18 mouse cellular contexts compared by ENCODE assay signal in genomic region chr15:29437699-29438326, GRCm38 (mm10).
A peak's percentile ranks its signal among the peaks of the same experiment; 100 is the strongest.
DNase-seq lines count a peak whose midpoint lies in the region; ATAC-seq and TF ChIP-seq lines count a peak whose summit lies in the region.
"Had no signal": no experiment of that assay in that cellular context is flagged by ENCODE, and none has a peak within 500 bp of the region (broad histone marks: within the 10 kb centered on the region; RNA-seq: fewer than 3 reads in every experiment).

No protein-coding gene starts in this region.

- intact Hi-C loops in left cerebral cortex, postnatal 36 days (cut with DNase I) = no loop called here

- 0 out of 2 replicates have a peak overlapping the region, but pooled peaks have one; percentile 36 for H3K27ac ChIP-seq in forebrain, embryonic 12.5 days
- no peak overlapping the region for H3K27ac ChIP-seq in hindbrain, postnatal 0 days
- no peak overlapping the region for H3K27ac ChIP-seq in layer of hippocampus, adult 2 months
- H3K27ac ChIP-seq: embryonic facial prominence, embryonic 15.5 days; limb, embryonic 13.5 days; stomach, postnatal 0 days had no signal

- H3K36me3 ChIP-seq in forebrain, embryonic 12.5 days (replicated peaks) = no peaks in the 10 kb centered on the region
- no peaks in the 10 kb centered on the region for H3K36me3 ChIP-seq in hindbrain, postnatal 0 days (ENCODE audit: insufficient read depth, low read length)
- H3K36me3 ChIP-seq: embryonic facial prominence, embryonic 15.5 days; limb, embryonic 13.5 days had no signal

- TF ChIP-seq CTCF in hindbrain, postnatal 0 days (IDR thresholded peaks at IDR 0.05; ENCODE audit: low read depth) = no peak
- no peak for TF ChIP-seq CTCF in layer of hippocampus, adult 2 months (conservative IDR thresholded peaks at IDR 0.05)

- 43% methylated on average over 3 of the region's 3 CpGs for WGBS in forebrain, embryonic 12.5 days
- 44% methylated on average over 3 of the region's 3 CpGs for WGBS in hindbrain, postnatal 0 days

- H3K9me3 ChIP-seq in forebrain, embryonic 12.5 days = no peaks in the 10 kb centered on the region
- H3K9me3 ChIP-seq in hindbrain, postnatal 0 days (ENCODE audit: low read length) = no peaks in the 10 kb centered on the region
- H3K9me3 ChIP-seq: embryonic facial prominence, embryonic 15.5 days; limb, embryonic 13.5 days had no signal

- peak; percentile 25 for DNase-seq in heart, adult 11 months
- DNase-seq in heart, postnatal 4 days = no peak
- peak; percentile 5 for DNase-seq in 3T3-L1 (ENCODE audit: low read depth, low spot score)
- DNase-seq in hindbrain, postnatal 0 days (ENCODE audit: low spot score) = peak; percentile 21
- DNase-seq in left cerebral cortex, postnatal 36 days (ENCODE audit: low spot score in 2 of 2) = no peak
- DNase-seq in layer of hippocampus, adult 2 months (ENCODE audit: low spot score in 2 of 2) = no peak
- DNase-seq in B cell, adult 2 months = no peak
- DNase-seq: cerebellum, adult 8-10 months; heart, adult 18-20 months; heart, postnatal 14 days; kidney, adult 8-10 months; lung, adult 2 months; thymus, postnatal 36 days had no signal

- ATAC-seq in forebrain, embryonic 12.5 days (ENCODE audit: low FRiP score) = peak; percentile 68; the same call in 1 of the 2 replicates
- no peak for ATAC-seq in hindbrain, postnatal 0 days
- ATAC-seq: activated CD4-positive, CD25-positive, alpha-beta regulatory T cell, adult 4 months had no signal

- H3K4me2 ChIP-seq in forebrain, embryonic 12.5 days = no peak overlapping the region
- no peak overlapping the region for H3K4me2 ChIP-seq in hindbrain, postnatal 0 days (ENCODE audit: low read depth, low read length)
- H3K4me2 ChIP-seq: embryonic facial prominence, embryonic 15.5 days; limb, embryonic 13.5 days had no signal

- H3K27me3 ChIP-seq in forebrain, embryonic 12.5 days = no peaks in the 10 kb centered on the region
- no peaks in the 10 kb centered on the region for H3K27me3 ChIP-seq in hindbrain, postnatal 0 days (ENCODE audit: insufficient read depth, low read length)
- H3K27me3 ChIP-seq: embryonic facial prominence, embryonic 15.5 days; limb, embryonic 13.5 days had no signal

- no peak overlapping the region for H3K9ac ChIP-seq in forebrain, embryonic 12.5 days
- H3K9ac ChIP-seq in hindbrain, postnatal 0 days (replicated peaks; ENCODE audit: low read length) = no peak overlapping the region
- H3K9ac ChIP-seq: embryonic facial prominence, embryonic 15.5 days; limb, embryonic 13.5 days had no signal

- no peak overlapping the region for H3K4me3 ChIP-seq in forebrain, embryonic 12.5 days (replicated peaks)
- no peak overlapping the region for H3K4me3 ChIP-seq in hindbrain, postnatal 0 days (ENCODE audit: low read length)
- H3K4me3 ChIP-seq in layer of hippocampus, adult 2 months = no peak overlapping the region
- H3K4me3 ChIP-seq: embryonic facial prominence, embryonic 15.5 days; limb, embryonic 13.5 days had no signal

- peaks cover 15% of the 10 kb centered on the region; the same call in 1 of the 2 replicates for H3K4me1 ChIP-seq in forebrain, embryonic 12.5 days
- no peaks in the 10 kb centered on the region for H3K4me1 ChIP-seq in hindbrain, postnatal 0 days (ENCODE audit: insufficient read depth, low read length)
- H3K4me1 ChIP-seq: embryonic facial prominence, embryonic 15.5 days; limb, embryonic 13.5 days had no signal

Comparison
In these comparisons a context has a peak if more than half of its experiments do, and no peak if none do; other contexts are left out.
1. DNase-seq: peak in heart, adult 11 months (single experiment), 3T3-L1 (single experiment) and hindbrain, postnatal 0 days (single experiment); none in heart, postnatal 4 days (single experiment), left cerebral cortex, postnatal 36 days (0 of 2), layer of hippocampus, adult 2 months (0 of 2) and B cell, adult 2 months (0 of 2).